Mouse (Mus musculus): ENCODE results near the gene Htr1a. TPM values are rescaled to one million over a fixed set of nuclear protein-coding genes. Genes with fewer than 3 reads are reported as not detected.

The Htr1a gene
- polyA plus RNA-seq, 1 experiment from 2014 or later: not detected

Other genes with a start within 250 kb of the Htr1a start
- gene Rnf180, start 148.8 kb upstream of the Htr1a start, polyA plus RNA-seq (2015; fragmentation: Nextera tagmentation; extraction: Ambion mirVana): 1.8 and 2.0 TPM in 2 replicates

Measured in heart, embryonic 13.5 days (tissue).